Mouse (Mus musculus) left cerebral cortex, adult 2 months (tissue): Measurements from ENCODE around the gene Cap2. TPM values are rescaled to one million over a fixed set of nuclear protein-coding genes. Genes with fewer than 3 reads are reported as not detected.

Source experiments
- DNase-seq, 2 experiments: peaks; one replicate each; pipeline ENCODE4 v3.0.0; 2021 to 2022; ENCODE audit warnings: low spot score in 2 of 2, mixed read lengths in 1 of 2; ENCODE audit errors: extremely low spot score in 1 of 2
- H3K27ac ChIP-seq: fragments of 200-600 bp; 2 replicates; pipeline ENCODE4 v1.8.1; 2022
- H3K4me3 ChIP-seq: fragments of 200-600 bp; 2 replicates; pipeline ENCODE4 v1.8.1; 2022
- CTCF ChIP-seq: fragments of 200-600 bp; IDR thresholded peaks from 2 replicates; pipeline ENCODE4 v1.8.1; 2022; ENCODE audit warnings: antibody characterized with exemption, mild to moderate bottlenecking, moderate library complexity
- intact Hi-C: fragments of 180-260 bp; cut with DNase I; formaldehyde crosslinking; loops from one replicate; pipeline ENCODE4 v1.15.1; 2025
- long read RNA-seq, 2 experiments: library from polyadenylated mRNA; stranded (forward); transcript quantifications; one replicate each; pipeline ENCODE4 v2.0.0; 2021; ENCODE audit warnings: borderline mapping rate in 2 of 2
- total RNA-seq, 2 experiments: library from RNA; stranded (reverse); gene quantifications; 2 replicates each; pipeline ENCODE4 v1.2.3; 2021

Cap2 gene
- total RNA-seq = 100 to 1,000 TPM; 264 to 278 TPM
- long read RNA-seq, experiment 1, transcript Cap2-201 (13 exons, 3,713 nt) = major isoform, 115 of 138 reads
- long read RNA-seq, experiment 1, partial matches to known transcripts = 16 of 138 reads
- long read RNA-seq, experiment 1, other reads (novel, unspliced or antisense) = 7 of 138 reads
- long read RNA-seq, experiment 2, transcript Cap2-201 (13 exons, 3,713 nt) = major isoform, 68 of 91 reads
- long read RNA-seq, experiment 2, partial matches to known transcripts = 10 of 91 reads
- long read RNA-seq, experiment 2, other reads (novel, unspliced or antisense) = 13 of 91 reads

GRCm38 (mm10) chr13:46501800-46502389, at the start of gene Cap2:
Cap2 (plus strand) TSS chr13:46501848.
- H3K27ac ChIP-seq = peak within 1 kb of the TSS; percentile 95
- intact Hi-C loops = loop anchor here (1.0 to 5.0 kb wide), 4 partner anchors 15 to 135 kb away; partner anchors contain the start of gene Rbm24
- no peak; the same call in 1 of the 2 replicates for TF ChIP-seq CTCF
- DNase-seq = peak; percentile 88 to 92
- H3K4me3 ChIP-seq = peak within 1 kb of the TSS; percentile 83

- no peak for DNase-seq
- no peak for TF ChIP-seq CTCF
- intact Hi-C loops = no loop called here
- H3K27ac ChIP-seq = no peak overlapping the region
- no peak overlapping the region for H3K4me3 ChIP-seq
These were observed 42.1 kb upstream of the Cap2 start for GRCm38 (mm10) chr13:46459546-46459945.

GRCm38 (mm10) chr13:46462280-46462679, 39.4 kb upstream of the Cap2 start:
- intact Hi-C loops = loop anchor here (1.0 to 5.0 kb wide), 3 partner anchors 26 to 40 kb away; partner anchors contain the start of gene Cap2
- H3K27ac ChIP-seq = peak overlapping the region; percentile 19; the same call in 1 of the 2 replicates
- TF ChIP-seq CTCF = peak; percentile 10; the same call in 1 of the 2 replicates
- no peak overlapping the region for H3K4me3 ChIP-seq
- no peak for DNase-seq

GRCm38 (mm10) chr13:46463764-46464163, 37.9 kb upstream of the Cap2 start:
- no peak overlapping the region for H3K27ac ChIP-seq
- intact Hi-C loops = loop anchor here (5.0 kb wide), 2 partner anchors 39 to 41 kb away; partner anchors contain the start of gene Cap2
- no peak for DNase-seq
- no peak overlapping the region for H3K4me3 ChIP-seq
- no peak for TF ChIP-seq CTCF

GRCm38 (mm10) chr13:46468251-46468650, 33.4 kb upstream of the Cap2 start:
- intact Hi-C loops = no loop called here
- Histone ChIP-seq H3K27ac (no peak overlapping the region), H3K4me3 (no peak overlapping the region)

GRCm38 (mm10) chr13:46469536-46469935, 32.1 kb upstream of the Cap2 start:
- no peak for DNase-seq
- Histone ChIP-seq H3K4me3 (no peak overlapping the region), H3K27ac (no peak overlapping the region)
- intact Hi-C loops = no loop called here
- no peak for TF ChIP-seq CTCF

More at GRCm38 (mm10) chr13:46468251-46468650, 33.4 kb upstream of the Cap2 start:
- no peak for DNase-seq
- TF ChIP-seq CTCF = no peak

- Histone ChIP-seq H3K4me3 (no peak overlapping the region), H3K27ac (no peak overlapping the region)
- intact Hi-C loops = no loop called here
- no peak for DNase-seq
- no peak for TF ChIP-seq CTCF
These were observed 20.4 kb upstream of the Cap2 start for GRCm38 (mm10) chr13:46481271-46481670.

GRCm38 (mm10) chr13:46485605-46486004, 16.0 kb upstream of the Cap2 start:
- intact Hi-C loops = no loop called here
- no peak for DNase-seq
- Histone ChIP-seq H3K27ac (no peak overlapping the region), H3K4me3 (no peak overlapping the region)
- TF ChIP-seq CTCF = no peak

GRCm38 (mm10) chr13:46488166-46488565, 13.5 kb upstream of the Cap2 start:
- peak in 1 of 2 experiments; percentile 41 for DNase-seq
- intact Hi-C loops = loop anchor here (1.0 kb wide), 1 partner anchor 26 kb away; no protein-coding TSS in a partner anchor
- H3K27ac ChIP-seq = peak overlapping the region; percentile 51

GRCm38 (mm10) chr13:46490644-46491043, 11.0 kb upstream of the Cap2 start:
- intact Hi-C loops = no loop called here
- H3K27ac ChIP-seq = no peak overlapping the region; the same call in 1 of the 2 replicates
- H3K4me3 ChIP-seq = no peak overlapping the region
- TF ChIP-seq CTCF = no peak
- no peak for DNase-seq

More at GRCm38 (mm10) chr13:46488166-46488565, 13.5 kb upstream of the Cap2 start:
- no peak overlapping the region for H3K4me3 ChIP-seq
- TF ChIP-seq CTCF = no peak

GRCm38 (mm10) chr13:46502390-46502891, 793 bp downstream of the Cap2 start:
- DNase-seq = peak; percentile 30 to 46
- TF ChIP-seq CTCF = no peak; the same call in 1 of the 2 replicates
- Histone ChIP-seq H3K27ac (peak overlapping the region; percentile 95), H3K4me3 (peak overlapping the region; percentile 83)
- intact Hi-C loops = loop anchor here (1.0 to 5.0 kb wide), 4 partner anchors 15 to 135 kb away; partner anchors contain the start of gene Rbm24

GRCm38 (mm10) chr13:46507944-46508343, 6.3 kb downstream of the Cap2 start:
- DNase-seq = no peak
- intact Hi-C loops = no loop called here
- no peak for TF ChIP-seq CTCF

More at GRCm38 (mm10) chr13:46507944-46508343, 6.3 kb downstream of the Cap2 start:
- no peak overlapping the region for H3K4me3 ChIP-seq
- no peak overlapping the region for H3K27ac ChIP-seq
